Mouse (Mus musculus): ENCODE measurements around the gene Upk1a.

Gene Upk1a

DNA sequence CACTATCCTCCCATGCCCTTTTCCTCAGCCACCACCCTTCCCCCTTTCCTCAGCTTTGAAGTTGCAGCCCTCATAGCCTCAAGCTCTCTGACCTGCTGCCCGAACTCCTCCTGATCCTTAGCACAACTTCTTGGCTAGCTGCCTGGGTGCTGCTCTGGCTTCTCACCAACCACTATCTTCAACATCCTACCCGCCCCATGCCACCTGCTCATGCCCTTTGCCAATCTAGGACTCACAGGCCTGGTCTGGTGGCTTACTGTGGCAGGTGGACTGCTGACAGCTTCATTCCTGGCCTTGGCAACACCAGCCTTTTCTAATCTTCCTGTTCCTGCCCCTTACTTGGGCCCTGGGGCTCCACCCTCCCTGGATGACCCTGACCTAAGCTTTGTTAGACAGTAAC is 39.7 kb downstream of the Upk1a start:
- peak; percentile 49 for DNase-seq (ENCODE audit: low spot score)

DNA sequence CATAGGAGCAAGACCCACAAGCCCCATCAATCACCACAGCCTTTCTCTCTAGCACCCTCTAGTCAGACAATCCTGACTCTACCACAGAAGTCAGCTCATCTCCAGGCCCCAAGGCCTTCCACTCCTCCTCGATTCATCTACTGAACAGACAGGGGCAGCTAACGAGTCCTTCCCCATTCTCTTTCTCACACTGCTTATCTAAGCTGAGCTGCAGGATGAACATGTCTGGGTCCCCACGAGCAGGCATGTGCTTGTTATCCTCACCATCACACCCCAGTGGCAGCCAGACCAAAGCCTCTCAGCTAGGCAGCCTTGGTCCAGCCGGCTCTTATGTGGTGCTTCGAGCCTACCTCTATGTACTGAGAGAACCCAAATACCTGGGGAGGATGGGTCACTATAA is 40.3 kb downstream of the Upk1a start:
- DNase-seq (ENCODE audit: low spot score): no peak

DNA sequence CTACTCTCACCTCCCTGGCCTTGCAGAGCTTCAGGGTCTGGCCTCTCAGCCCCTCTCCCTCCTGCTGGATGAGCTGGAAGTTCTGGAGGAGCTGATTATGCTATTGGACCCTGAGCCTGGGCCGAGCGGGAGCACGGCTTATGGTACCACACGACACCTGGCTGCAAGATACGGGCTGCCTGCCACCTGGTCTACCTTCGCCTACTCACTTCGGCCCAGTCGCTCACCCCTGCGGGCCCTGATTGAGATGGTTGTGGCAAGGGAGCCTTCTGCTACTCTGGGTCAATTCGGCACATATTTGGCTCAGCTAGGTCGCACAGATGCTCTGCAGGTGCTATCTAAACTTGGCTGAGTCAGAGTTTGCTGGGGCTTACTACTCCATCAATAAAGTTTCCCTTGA is 45.1 kb downstream of the Upk1a start:
- DNase-seq (ENCODE audit: low spot score): no peak

DNA sequence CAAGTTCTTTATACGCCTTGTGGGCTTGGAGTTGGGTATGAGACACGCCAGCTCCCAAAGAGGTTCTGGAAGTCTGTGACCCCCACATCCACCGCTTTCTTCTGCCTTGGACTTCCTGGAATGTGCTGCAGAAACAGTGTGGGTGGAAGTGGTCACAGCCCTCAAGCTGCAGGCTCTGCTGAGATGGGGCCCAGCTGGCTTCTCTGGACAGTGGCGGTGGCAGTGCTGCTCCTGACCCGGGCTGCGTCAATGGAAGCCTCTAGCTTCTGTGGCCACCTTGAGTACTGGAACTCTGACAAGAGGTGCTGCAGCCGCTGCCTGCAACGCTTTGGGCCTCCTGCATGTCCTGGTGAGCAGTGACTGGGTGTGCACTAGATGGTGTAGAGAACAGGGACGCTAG is 46.6 kb downstream of the Upk1a start:
- DNase-seq (ENCODE audit: low spot score): no peak

DNA sequence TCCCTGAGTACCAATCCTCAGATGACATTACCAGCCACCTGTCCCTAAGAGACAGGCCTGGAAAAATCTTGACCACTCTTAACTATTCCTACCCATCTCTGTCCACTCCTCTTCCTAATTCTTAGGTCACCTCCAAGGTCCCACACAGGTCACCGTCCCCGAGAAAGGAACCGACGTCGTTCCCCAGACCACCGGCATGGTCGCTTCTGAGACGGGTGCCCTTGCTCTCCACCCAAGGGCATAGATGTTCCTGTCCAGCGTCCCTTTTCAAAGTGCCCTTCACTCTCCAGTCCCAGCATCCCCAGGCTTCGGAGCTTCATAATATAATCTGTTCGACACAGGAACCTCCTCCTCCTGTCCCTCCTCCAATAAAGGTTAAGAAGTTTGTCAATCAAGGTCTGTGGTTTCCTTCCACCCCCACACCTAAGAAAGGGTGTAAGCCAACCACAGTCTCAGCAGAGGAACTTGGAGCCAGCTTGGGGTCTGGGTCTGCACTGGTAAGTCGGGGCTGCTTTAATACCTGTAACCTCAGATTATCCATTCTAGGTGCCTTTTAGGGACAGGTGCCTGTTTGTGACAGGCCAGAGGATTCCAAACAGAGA is 47.6 kb downstream of the Upk1a start, which contains the start of gene Igflr1:
Gene Igflr1, plus strand, starts transcription at position 458 of the 602 bp plus-strand sequence.
- DNase-seq (ENCODE audit: low spot score): no peak

DNA sequence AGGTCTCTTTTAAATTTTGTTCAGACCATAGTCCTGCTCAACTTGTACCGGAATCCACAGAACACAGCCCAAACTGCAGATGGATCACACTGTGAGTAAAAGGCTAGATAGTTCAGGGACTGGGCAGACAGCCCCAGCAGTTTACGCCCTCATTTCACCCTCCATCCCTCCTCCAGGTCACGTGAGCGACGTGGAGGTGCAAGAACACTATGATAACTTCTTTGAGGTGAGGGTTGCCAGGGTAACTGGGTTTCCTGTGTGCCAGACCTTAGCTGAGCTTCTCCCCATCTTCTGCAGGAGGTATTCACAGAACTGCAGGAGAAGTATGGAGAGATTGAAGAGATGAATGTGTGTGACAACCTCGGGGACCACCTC is 48.8 kb downstream of the Upk1a start:
- no peak for DNase-seq (ENCODE audit: low spot score)

DNA sequence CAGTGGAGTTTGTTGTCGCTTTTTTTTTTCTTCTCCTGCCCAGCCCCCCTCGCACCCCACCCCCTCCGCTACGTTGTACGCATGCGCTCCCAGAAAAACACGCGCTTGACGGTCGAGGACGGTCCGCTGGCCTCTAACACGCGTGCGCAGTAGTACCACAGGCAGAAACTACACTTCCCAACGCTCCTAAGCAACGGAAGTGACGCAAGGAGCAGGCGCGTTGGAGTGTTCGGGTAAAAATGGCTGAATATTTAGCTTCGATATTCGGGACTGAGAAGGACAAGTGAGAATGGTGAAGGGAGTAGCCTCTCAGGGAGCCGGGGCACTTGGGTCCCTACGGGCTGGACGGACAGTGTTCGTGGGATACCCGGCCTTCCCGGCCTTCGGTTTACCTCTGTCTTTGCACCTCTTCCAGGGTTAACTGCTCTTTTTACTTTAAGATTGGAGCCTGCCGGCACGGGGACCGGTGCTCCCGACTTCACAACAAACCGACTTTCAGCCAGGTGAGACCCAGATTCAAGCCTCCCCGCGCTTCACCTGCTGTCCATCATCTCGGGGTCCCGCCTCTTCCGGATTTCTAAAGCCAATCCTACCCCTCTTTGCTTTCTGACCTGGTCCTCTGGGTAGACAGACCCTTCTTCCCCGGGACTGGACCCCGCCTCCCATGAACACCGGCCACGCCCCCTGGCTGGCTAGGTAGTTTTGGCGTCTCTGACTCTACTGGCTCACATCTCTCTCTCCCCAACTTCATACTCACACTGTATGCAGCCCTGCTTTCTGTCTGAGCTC is 49.3 kb downstream of the Upk1a start, which contains the start of the genes U2af1l4, Gm49396 and Psenen:
Gene U2af1l4, plus strand, starts transcription at position 185 of the 789 bp plus-strand sequence.
Gene Gm49396, plus strand, starts transcription at position 228 of the 789 bp plus-strand sequence.
Gene Psenen, minus strand, starts transcription at position 511 of the 789 bp plus-strand sequence.
- peak; percentile 93 for DNase-seq (ENCODE audit: low spot score)

DNA sequence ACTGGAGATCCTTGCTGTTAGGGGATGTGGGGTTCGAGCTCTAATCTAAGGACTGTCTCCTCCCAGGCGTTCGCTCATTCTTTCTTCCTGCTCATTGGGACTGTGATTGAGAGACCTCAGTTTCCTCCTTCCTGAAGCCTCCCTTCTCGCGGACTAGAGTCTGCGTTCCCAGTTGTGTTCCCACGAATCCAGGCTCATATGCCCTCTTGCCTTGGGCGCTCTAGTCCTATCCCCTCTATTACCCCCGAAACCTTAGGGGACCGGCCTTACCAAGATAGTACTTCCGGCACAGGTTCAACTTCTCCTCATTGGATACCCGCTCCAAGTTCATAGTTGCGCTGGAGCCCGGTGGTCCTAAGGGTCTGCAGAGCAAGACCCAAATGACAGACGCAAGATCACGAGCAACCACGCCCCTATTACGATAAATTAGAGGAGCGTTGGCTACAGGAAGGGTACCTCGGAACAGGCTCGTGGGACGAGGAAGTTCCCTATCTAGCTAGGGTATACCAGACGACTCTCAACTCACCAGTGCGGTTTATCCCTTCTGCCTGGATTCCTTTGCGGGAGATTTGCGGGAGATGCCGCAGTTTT is 50.0 kb downstream of the Upk1a start:
- DNase-seq (ENCODE audit: low spot score): no peak

DNA sequence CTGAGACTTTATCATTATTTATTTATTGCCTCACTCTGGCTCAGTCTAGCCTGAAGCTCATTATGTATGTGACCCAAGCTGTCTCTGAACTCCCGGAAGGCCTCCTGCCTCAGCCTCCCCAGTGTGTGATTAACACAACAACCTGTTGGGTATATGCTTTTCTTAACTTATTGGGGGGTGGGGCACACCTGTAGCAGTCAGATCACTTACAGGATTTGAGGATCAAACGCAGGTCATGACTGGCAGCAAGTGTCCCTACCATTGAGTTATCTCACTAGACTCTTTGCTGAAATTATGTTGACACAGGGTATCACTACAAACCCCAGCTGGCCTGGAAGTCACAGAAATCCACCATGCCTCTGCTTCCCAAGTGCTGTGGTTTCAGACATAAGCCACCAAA is 52.4 kb downstream of the Upk1a start:
- DNase-seq (ENCODE audit: low spot score): no peak

DNA sequence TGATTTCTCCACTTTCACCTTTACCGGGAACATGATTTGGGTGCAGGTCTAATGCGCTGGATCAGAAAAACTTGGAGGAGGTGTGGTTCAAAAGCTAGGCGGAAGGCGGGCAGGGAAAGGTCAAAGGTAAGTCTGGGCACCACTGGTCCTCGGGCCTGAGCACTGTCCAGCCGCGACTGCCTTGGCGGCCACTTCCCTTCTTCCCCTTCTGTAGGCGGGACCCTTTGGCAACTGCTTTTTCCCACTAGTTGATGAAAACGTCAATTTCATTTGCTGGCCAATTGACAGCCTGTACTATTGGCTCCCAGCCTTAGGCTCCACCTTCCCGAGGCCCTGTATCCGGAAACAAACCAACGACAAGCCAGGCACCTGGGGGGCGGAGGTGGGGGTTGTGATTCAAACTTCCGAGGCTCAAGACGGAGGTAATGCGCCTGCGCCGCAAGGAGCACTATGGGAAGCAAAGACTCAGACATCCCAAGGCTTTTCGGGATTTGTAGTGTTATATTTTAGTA is 53.1 kb downstream of the Upk1a start, which contains the start of gene Lin37:
Gene Lin37, minus strand, starts transcription at position 396 of the 512 bp plus-strand sequence.
- peak; percentile 93 for DNase-seq (ENCODE audit: low spot score)

DNA sequence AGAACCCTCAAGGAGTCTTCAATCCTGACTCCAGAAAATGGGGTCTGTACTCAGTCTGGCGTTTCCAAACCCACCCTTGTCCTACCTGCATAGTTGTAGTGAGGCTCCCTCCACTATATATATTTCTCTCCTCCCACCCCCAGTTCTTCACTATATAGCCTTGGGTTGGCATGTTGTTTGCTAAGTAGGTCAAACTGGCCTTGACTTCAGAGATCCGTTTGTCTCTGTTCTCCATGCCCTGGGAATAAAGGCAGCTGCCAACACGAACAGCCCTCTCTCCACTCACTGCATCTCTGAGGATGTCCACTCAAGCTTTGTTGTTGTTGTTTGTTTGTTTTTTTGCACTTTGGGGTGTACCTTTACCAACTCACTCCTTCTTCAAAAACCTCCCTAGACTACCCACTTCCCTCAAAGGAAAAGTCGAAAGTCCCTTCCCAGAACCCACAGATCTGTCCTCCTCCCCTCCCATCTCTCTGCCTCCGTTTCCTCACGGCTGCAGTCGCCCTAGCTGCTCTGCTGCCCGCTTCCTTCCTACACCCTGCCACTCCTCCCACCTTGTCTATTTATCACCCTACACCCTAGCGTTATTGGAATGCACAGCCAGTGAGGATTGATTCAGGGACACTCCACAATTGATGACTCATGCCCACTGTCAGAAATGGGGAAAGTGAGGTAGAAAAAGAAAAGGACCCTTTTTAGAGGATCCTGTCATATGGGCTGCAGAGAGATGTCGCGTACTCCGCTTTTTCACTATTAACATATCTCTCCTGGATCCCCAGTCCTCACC is 53.8 kb downstream of the Upk1a start:
- DNase-seq (ENCODE audit: low spot score): no peak

DNA sequence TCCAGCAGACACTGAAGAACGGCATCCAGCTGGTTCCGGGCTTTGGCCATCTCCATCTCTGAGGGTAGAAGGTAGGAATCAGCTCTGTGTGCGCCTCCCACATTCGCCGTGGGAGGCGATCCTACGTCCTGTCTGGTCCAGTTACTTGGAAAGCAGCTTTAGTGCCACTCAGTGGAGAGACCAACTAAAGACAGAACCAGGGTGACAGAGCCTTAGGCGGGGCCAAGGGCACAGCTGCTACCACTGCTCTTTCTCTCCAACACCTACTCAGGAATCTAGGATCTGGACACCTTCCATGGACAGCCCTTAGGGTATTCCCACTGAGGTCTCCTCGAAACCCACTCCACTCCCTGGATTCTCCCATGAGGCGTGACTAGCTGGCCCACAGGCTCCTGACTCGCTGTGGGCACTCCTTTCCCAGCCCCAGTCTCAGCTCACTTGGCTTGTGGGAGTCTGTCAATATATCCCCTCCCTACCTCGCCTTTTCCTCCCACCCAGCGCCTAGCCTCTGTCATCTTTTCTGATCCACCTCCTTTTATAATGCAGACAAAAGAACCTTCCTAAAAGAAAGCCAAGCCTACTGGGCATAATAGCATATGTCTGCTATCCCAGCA is 54.6 kb downstream of the Upk1a start:
- DNase-seq (ENCODE audit: low spot score): no peak

DNA sequence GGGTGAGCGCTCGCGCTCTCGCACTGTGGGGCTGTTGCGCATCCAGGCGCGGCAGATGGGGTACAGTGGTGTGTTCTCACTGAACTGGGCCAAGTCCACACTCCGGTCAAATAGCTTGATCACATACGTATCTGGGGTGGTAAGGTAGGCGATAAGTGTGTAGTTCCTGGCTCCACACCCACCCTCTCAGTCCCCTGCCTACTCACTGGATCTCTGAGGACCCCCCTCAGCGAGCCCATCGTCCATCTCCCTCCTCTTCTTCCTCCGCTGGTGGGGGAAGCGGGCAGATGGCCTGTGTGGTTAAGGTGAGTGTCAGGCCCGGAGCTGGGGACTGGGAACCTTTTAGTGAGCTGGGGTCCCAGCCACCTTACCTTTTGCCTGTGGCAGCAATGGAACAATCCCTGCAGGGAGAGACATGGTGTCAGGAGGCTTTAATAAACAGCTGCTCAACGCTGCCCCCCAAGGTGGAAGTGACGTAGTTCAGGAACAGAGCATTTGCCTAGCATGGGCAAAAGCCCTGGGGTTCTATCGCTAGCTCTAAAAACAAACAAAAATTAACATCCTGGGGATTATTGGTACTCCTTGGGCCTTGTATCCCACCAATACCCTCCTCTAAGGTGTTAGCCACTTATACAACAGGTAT is 55.6 kb downstream of the Upk1a start:
- DNase-seq (ENCODE audit: low spot score): no peak

DNA sequence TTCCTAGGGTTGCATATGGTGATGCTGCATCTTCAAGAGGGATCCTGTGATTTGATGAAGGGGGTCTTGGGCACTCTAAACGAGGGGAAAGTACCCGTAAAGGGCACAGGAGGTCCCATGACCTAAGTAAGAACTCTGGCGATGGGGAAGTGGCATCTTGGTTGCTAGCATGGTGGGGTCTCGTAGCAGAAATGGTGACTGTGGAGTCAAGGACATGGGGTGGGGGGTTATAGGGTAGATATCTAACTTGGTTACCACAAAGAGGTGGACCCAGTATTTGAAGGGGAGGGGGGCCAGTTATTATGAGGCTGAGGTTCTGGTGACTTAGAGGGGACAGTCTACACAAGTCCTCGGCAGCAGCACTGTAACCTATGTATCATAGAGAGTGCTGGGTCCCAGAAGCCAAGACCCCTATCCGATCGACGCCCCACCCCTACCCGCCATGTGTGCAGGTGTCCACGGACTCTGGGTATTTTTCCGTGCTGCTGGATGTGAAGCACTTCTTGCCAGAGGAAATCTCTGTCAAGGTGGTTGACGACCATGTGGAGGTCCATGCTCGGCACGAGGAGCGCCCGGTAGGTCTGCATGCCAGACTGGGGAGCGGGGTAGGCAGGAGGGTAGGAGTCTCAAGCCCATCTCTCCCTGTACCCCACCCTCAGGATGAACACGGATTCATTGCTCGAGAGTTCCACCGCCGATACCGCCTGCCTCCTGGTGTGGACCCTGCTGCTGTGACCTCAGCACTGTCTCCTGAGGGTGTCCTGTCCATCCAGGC is 58.6 kb downstream of the Upk1a start:
- no peak for DNase-seq (ENCODE audit: low spot score)

Data from ovary, postnatal 36 days (tissue).